Mouse (Mus musculus): Measurements from ENCODE around the gene Mmrn2. TPM values are rescaled to one million over a fixed set of nuclear protein-coding genes. Genes with fewer than 3 reads are reported as not detected.

Mmrn2 gene
- polyA plus RNA-seq (2015; fragmentation: Nextera tagmentation; extraction: Ambion mirVana), result 29.2 and 30.8 TPM in 2 replicates

GRCm38 (mm10) chr14:34375415-34375904, at the start of gene Mmrn2:
Gene Mmrn2 (plus strand): TSS chr14:34375465.
- peak within 1 kb of the TSS; percentile 68 for H3K9ac ChIP-seq
- H3K9me3 ChIP-seq, result no peaks in the 10 kb centered on the region
- peak within 1 kb of the TSS; percentile 64 for H3K4me2 ChIP-seq
- H3K4me1 ChIP-seq, result peaks cover 41% of the 10 kb centered on the region
- no peaks in the 10 kb centered on the region for H3K27me3 ChIP-seq (replicated peaks)
- ATAC-seq (ENCODE audit: extremely low read depth, insufficient number of reproducible peaks, low FRiP score, low TSS enrichment), result no peak
- no peaks in the 10 kb centered on the region for H3K36me3 ChIP-seq
- peak within 1 kb of the TSS; percentile 77 for H3K27ac ChIP-seq (replicated peaks)
- WGBS, result 65% methylated on average over 13 of the region's 13 CpGs
- peak within 1 kb of the TSS; percentile 49 for H3K4me3 ChIP-seq

- no peak for ATAC-seq (ENCODE audit: extremely low read depth, insufficient number of reproducible peaks, low FRiP score, low TSS enrichment)
- H3K9me3 ChIP-seq, result no peaks in the 10 kb centered on the region
- no peak overlapping the region for H3K4me3 ChIP-seq
- peaks cover 82% of the 10 kb centered on the region for H3K36me3 ChIP-seq
- H3K4me2 ChIP-seq, result no peak overlapping the region
- H3K9ac ChIP-seq, result no peak overlapping the region
- H3K27me3 ChIP-seq (replicated peaks), result no peaks in the 10 kb centered on the region
- 65% methylated on average over 3 of the region's 3 CpGs for WGBS
- no peak overlapping the region for H3K27ac ChIP-seq (replicated peaks)
- H3K4me1 ChIP-seq, result no peaks in the 10 kb centered on the region
Measured at GRCm38 (mm10) chr14:34326606-34327005, 48.7 kb upstream of the Mmrn2 start.

GRCm38 (mm10) chr14:34327618-34328017, 47.6 kb upstream of the Mmrn2 start:
- no peaks in the 10 kb centered on the region for H3K4me1 ChIP-seq
- H3K9me3 ChIP-seq, result no peaks in the 10 kb centered on the region
- H3K27ac ChIP-seq (replicated peaks), result no peak overlapping the region
- H3K27me3 ChIP-seq (replicated peaks), result no peaks in the 10 kb centered on the region
- ATAC-seq (ENCODE audit: extremely low read depth, insufficient number of reproducible peaks, low FRiP score, low TSS enrichment), result no peak
- no peak overlapping the region for H3K4me2 ChIP-seq
- peaks cover 87% of the 10 kb centered on the region for H3K36me3 ChIP-seq
- H3K4me3 ChIP-seq, result no peak overlapping the region
- 70% methylated on average over 1 of the region's 1 CpGs for WGBS
- no peak overlapping the region for H3K9ac ChIP-seq

DNA sequence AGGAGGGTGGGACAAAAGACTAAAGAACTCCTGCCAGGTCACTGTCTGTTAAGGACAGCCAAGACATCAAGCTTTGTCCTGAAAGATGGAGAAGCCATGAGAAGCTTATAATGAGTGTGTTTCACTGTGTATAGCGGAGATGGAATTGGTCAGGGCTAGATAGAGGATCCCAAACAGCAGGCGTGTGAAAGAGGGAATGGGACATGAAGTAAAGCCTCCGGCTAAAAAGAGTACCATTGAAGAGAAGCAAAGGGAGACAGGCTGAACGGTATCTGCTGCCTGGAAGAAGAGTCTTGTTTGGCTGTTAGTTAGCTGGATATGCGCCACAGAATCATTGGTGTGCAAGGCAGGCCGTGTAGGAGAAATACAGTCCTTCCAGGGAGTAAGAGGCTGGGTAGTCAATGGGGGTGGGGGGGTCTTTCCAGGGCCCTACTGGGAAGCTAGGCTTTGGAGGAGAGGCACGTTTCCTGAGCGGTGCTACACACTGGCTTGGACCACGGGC, 44.6 kb upstream of the Mmrn2 start:
- Histone ChIP-seq H3K9ac (no peak overlapping the region), H3K36me3 (peaks cover 90% of the 10 kb centered on the region), H3K4me3 (no peak overlapping the region), H3K4me2 (no peak overlapping the region), H3K27ac (replicated peaks) (no peak overlapping the region), H3K4me1 (no peaks in the 10 kb centered on the region), H3K9me3 (no peaks in the 10 kb centered on the region), H3K27me3 (replicated peaks) (no peaks in the 10 kb centered on the region)
- 89% methylated on average over 9 of the region's 9 CpGs for WGBS
- no peak for ATAC-seq (ENCODE audit: extremely low read depth, insufficient number of reproducible peaks, low FRiP score, low TSS enrichment)

GRCm38 (mm10) chr14:34331886-34332285, 43.4 kb upstream of the Mmrn2 start:
- Histone ChIP-seq H3K4me2 (no peak overlapping the region), H3K9me3 (no peaks in the 10 kb centered on the region), H3K9ac (no peak overlapping the region), H3K27me3 (replicated peaks) (no peaks in the 10 kb centered on the region), H3K36me3 (peaks cover 91% of the 10 kb centered on the region), H3K4me1 (no peaks in the 10 kb centered on the region), H3K27ac (replicated peaks) (no peak overlapping the region), H3K4me3 (no peak overlapping the region)
- no peak for ATAC-seq (ENCODE audit: extremely low read depth, insufficient number of reproducible peaks, low FRiP score, low TSS enrichment)
- 85% methylated on average over 3 of the region's 3 CpGs for WGBS

GRCm38 (mm10) chr14:34332476-34332875, 42.8 kb upstream of the Mmrn2 start:
- H3K4me2 ChIP-seq, result no peak overlapping the region
- peaks cover 94% of the 10 kb centered on the region for H3K36me3 ChIP-seq
- no peak overlapping the region for H3K4me3 ChIP-seq
- H3K9ac ChIP-seq, result no peak overlapping the region
- H3K27ac ChIP-seq (replicated peaks), result no peak overlapping the region
- H3K9me3 ChIP-seq, result no peaks in the 10 kb centered on the region
- no peak for ATAC-seq (ENCODE audit: extremely low read depth, insufficient number of reproducible peaks, low FRiP score, low TSS enrichment)
- no peaks in the 10 kb centered on the region for H3K27me3 ChIP-seq (replicated peaks)
- WGBS, result 84% methylated on average over 5 of the region's 5 CpGs
- no peaks in the 10 kb centered on the region for H3K4me1 ChIP-seq

- WGBS, result 71% methylated on average over 1 of the region's 1 CpGs
- H3K36me3 ChIP-seq, result peaks cover 95% of the 10 kb centered on the region
Measured at GRCm38 (mm10) chr14:34339446-34339845, 35.8 kb upstream of the Mmrn2 start.

DNA sequence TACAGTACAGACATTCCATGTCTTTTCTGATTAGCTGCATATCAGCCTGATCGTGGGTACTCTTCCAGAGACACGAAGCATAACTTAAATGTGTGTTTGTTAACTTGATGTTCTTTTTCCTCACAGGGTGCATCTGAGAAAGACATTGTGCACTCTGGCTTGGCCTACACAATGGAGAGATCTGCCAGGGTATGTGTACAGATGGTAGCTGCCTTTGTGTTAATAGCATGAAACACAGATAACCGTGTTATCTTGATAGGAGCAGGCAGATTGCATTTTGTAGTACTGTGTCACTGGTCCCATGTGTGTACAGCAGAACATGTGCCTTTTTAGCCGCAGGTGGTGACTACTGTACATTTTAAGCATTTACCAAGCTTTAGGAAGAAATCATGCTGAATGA, 33.3 kb upstream of the Mmrn2 start:
- no peaks in the 10 kb centered on the region for H3K27me3 ChIP-seq (replicated peaks)
- H3K4me3 ChIP-seq, result no peak overlapping the region
- H3K36me3 ChIP-seq, result peaks cover 72% of the 10 kb centered on the region
- no peak for ATAC-seq (ENCODE audit: extremely low read depth, insufficient number of reproducible peaks, low FRiP score, low TSS enrichment)
- no peaks in the 10 kb centered on the region for H3K9me3 ChIP-seq
- H3K27ac ChIP-seq (replicated peaks), result no peak overlapping the region
- H3K9ac ChIP-seq, result no peak overlapping the region
- WGBS, result 82% methylated on average over 4 of the region's 4 CpGs
- H3K4me1 ChIP-seq, result no peaks in the 10 kb centered on the region
- no peak overlapping the region for H3K4me2 ChIP-seq

More at GRCm38 (mm10) chr14:34339446-34339845, 35.8 kb upstream of the Mmrn2 start:
- H3K9ac ChIP-seq, result no peak overlapping the region
- H3K9me3 ChIP-seq, result no peaks in the 10 kb centered on the region
- no peak for ATAC-seq (ENCODE audit: extremely low read depth, insufficient number of reproducible peaks, low FRiP score, low TSS enrichment)
- no peak overlapping the region for H3K27ac ChIP-seq (replicated peaks)
- H3K4me2 ChIP-seq, result no peak overlapping the region
- no peaks in the 10 kb centered on the region for H3K4me1 ChIP-seq
- no peaks in the 10 kb centered on the region for H3K27me3 ChIP-seq (replicated peaks)
- H3K4me3 ChIP-seq, result no peak overlapping the region

DNA sequence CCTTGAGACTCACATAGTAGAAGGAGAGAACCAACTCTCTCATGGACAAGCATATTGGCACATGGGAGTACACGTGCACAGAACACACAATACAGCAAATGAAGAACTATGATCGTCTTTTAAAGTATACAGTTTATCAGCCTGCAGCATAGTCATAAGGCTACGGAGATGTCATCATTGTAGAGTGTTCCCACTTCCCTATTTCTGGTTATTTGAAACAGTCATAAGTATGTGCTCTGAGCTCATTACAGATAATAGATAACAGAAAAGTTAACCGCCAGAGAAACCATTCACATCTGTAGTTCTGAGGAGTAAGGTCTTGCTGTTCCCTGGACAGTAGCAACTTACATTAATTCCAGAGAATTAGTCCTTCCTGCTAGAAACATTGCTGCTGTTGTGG, 32.2 kb upstream of the Mmrn2 start:
- H3K9ac ChIP-seq, result no peak overlapping the region
- 77% methylated on average over 4 of the region's 4 CpGs for WGBS
- H3K36me3 ChIP-seq, result peaks cover 61% of the 10 kb centered on the region
- H3K4me1 ChIP-seq, result no peaks in the 10 kb centered on the region
- H3K27ac ChIP-seq (replicated peaks), result no peak overlapping the region
- H3K4me2 ChIP-seq, result no peak overlapping the region
- H3K9me3 ChIP-seq, result no peaks in the 10 kb centered on the region
- H3K4me3 ChIP-seq, result no peak overlapping the region
- ATAC-seq (ENCODE audit: extremely low read depth, insufficient number of reproducible peaks, low FRiP score, low TSS enrichment), result no peak
- H3K27me3 ChIP-seq (replicated peaks), result no peaks in the 10 kb centered on the region

- Histone ChIP-seq H3K9me3 (no peaks in the 10 kb centered on the region), H3K27me3 (replicated peaks) (no peaks in the 10 kb centered on the region)
- ATAC-seq (ENCODE audit: extremely low read depth, insufficient number of reproducible peaks, low FRiP score, low TSS enrichment), result no peak
Measured at GRCm38 (mm10) chr14:34344361-34344760, 30.9 kb upstream of the Mmrn2 start.

DNA sequence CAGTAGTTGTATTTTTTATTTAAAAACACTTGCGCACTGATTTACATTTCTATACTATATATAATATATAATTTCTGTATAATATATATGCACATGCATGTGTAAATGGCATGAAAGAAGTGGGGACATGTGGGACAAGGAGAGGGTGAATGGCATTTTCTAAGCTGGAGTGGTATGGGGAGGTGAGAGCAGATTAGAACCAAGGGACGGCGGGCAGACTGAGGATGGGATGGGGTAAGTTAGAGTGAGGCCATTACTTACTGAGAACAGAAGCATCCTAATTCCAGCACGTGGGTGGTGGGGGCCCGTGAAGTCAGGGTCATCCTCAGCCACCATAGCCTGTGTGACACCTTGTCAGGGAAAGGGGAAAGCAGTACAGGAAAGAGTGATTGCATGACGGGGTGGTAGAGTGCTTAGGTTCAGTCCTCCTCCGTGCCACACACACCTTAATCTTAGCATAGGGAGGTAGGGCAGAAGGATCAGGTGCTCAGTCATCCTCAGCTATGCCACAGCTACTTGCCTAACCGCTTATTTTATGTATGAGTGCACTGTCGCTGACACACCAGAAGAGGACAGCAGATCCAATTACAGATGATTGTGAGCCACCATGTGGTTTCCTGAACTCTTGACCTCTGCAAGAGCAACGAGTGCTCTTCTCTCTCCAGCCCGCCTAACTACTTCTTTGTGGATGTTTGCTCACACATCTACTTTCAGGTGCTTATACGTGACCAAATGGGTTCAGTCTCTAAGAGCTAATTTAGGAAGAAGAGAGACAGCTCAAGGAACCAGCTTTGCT, 29.3 kb upstream of the Mmrn2 start:
- Histone ChIP-seq H3K4me1 (no peaks in the 10 kb centered on the region), H3K4me3 (no peak overlapping the region), H3K36me3 (peaks cover 35% of the 10 kb centered on the region), H3K27me3 (replicated peaks) (no peaks in the 10 kb centered on the region), H3K9me3 (no peaks in the 10 kb centered on the region), H3K9ac (no peak overlapping the region), H3K27ac (replicated peaks) (no peak overlapping the region), H3K4me2 (no peak overlapping the region)
- no peak for ATAC-seq (ENCODE audit: extremely low read depth, insufficient number of reproducible peaks, low FRiP score, low TSS enrichment)
- WGBS, result 55% methylated on average over 12 of the region's 12 CpGs

More at GRCm38 (mm10) chr14:34344361-34344760, 30.9 kb upstream of the Mmrn2 start:
- Histone ChIP-seq H3K9ac (no peak overlapping the region), H3K4me2 (no peak overlapping the region), H3K27ac (replicated peaks) (no peak overlapping the region), H3K4me1 (no peaks in the 10 kb centered on the region), H3K36me3 (peaks cover 49% of the 10 kb centered on the region), H3K4me3 (no peak overlapping the region)
- 85% methylated on average over 5 of the region's 5 CpGs for WGBS

- no peaks in the 10 kb centered on the region for H3K27me3 ChIP-seq (replicated peaks)
- no peak overlapping the region for H3K4me3 ChIP-seq
- no peak overlapping the region for H3K27ac ChIP-seq (replicated peaks)
- peaks cover 24% of the 10 kb centered on the region for H3K36me3 ChIP-seq
- no peak overlapping the region for H3K9ac ChIP-seq
- 91% methylated on average over 5 of the region's 5 CpGs for WGBS
- H3K4me2 ChIP-seq, result no peak overlapping the region
- no peak for ATAC-seq (ENCODE audit: extremely low read depth, insufficient number of reproducible peaks, low FRiP score, low TSS enrichment)
- H3K4me1 ChIP-seq, result no peaks in the 10 kb centered on the region
- H3K9me3 ChIP-seq, result no peaks in the 10 kb centered on the region
Measured at GRCm38 (mm10) chr14:34347084-34347483, 28.2 kb upstream of the Mmrn2 start.

All from heart, embryonic 13.5 days (tissue).